Mouse (Mus musculus) myocyte (in vitro differentiated cells): ENCODE measurements around the gene Vpreb3. TPM values are rescaled to one million over a fixed set of nuclear protein-coding genes. Genes with fewer than 3 reads are reported as not detected.

Experiments used
- H3K27me3 ChIP-seq: one replicate; pipeline ENCODE4 v1.6.1; 2011; ENCODE audit not compliant: control insufficient read depth, insufficient read depth, insufficient read length
- H3K36me3 ChIP-seq: one replicate; pipeline ENCODE4 v1.6.1; 2011; ENCODE audit not compliant: control insufficient read depth, insufficient read depth
- H3K4me2 ChIP-seq: one replicate; pipeline ENCODE4 v1.6.1; 2011; ENCODE audit warnings: low read depth, control low read depth
- H3K4me3 ChIP-seq: one replicate; pipeline ENCODE4 v1.5.1; 2011; ENCODE audit warnings: mild to moderate bottlenecking, control low read depth, moderate library complexity
- H3K79me2 ChIP-seq: one replicate; pipeline ENCODE4 v1.6.1; 2011; ENCODE audit not compliant: control insufficient read depth, insufficient read depth
- H3ac ChIP-seq: one replicate; pipeline ENCODE4 v1.6.1; 2011; ENCODE audit not compliant: control insufficient read depth, insufficient read length
- CEBPB ChIP-seq: IDR thresholded peaks from 2 replicates; pipeline ENCODE4 v1.6.1; 2011; ENCODE audit warnings: mild to moderate bottlenecking, moderate library complexity; ENCODE audit not compliant: poor library complexity, insufficient read depth, severe bottlenecking
- E2F4 ChIP-seq: IDR thresholded peaks from one replicate; pipeline ENCODE4 v1.6.1; 2011; ENCODE audit warnings: mild to moderate bottlenecking, control low read depth, moderate library complexity; ENCODE audit not compliant: insufficient read depth
- MYOG ChIP-seq, 3 experiments: IDR thresholded peaks; one replicate each; pipeline ENCODE4 v1.6.1; 2011; ENCODE audit warnings: control low read depth in 2 of 3, low read depth in 2 of 3, mild to moderate bottlenecking in 2 of 3; ENCODE audit not compliant: insufficient read length in 2 of 3, control insufficient read depth in 1 of 3, insufficient read depth in 1 of 3
- POLR2A ChIP-seq: IDR thresholded peaks from one replicate; pipeline ENCODE4 v1.6.1; 2011; ENCODE audit warnings: low read depth, mild to moderate bottlenecking, control low read depth, moderate library complexity; ENCODE audit not compliant: insufficient read length
- REST ChIP-seq: IDR thresholded peaks from one replicate; pipeline ENCODE4 v1.6.1; 2011; ENCODE audit warnings: mild to moderate bottlenecking, control low read depth, moderate library complexity; ENCODE audit not compliant: insufficient read depth, insufficient read length
- SRF ChIP-seq: IDR thresholded peaks from one replicate; pipeline ENCODE4 v1.6.1; 2011; ENCODE audit warnings: low read depth; ENCODE audit not compliant: control insufficient read depth, insufficient read length
- TCF12 ChIP-seq: IDR thresholded peaks from one replicate; pipeline ENCODE4 v1.6.1; 2011; ENCODE audit warnings: mild to moderate bottlenecking, control low read depth; ENCODE audit not compliant: poor library complexity, insufficient read depth, severe bottlenecking
- TCF3 ChIP-seq: IDR thresholded peaks from one replicate; pipeline ENCODE4 v1.6.1; 2011; ENCODE audit warnings: low read depth, control low read depth; ENCODE audit not compliant: insufficient read length
- USF1 ChIP-seq: IDR thresholded peaks from one replicate; pipeline ENCODE4 v1.6.1; 2011; ENCODE audit warnings: low read depth, mild to moderate bottlenecking, control low read depth, moderate library complexity
- polyA plus RNA-seq: library from polyadenylated mRNA; unstranded; fragments of >200 nt; fragmentation: generic; extraction: Trizol; gene quantifications from one replicate; pipeline ENCODE4 v1.2.1, GENCODE M21; 2012; ENCODE audit warnings: missing spikeins

Vpreb3 gene
- polyA plus RNA-seq, 1 experiment = 0.48 TPM

DNA sequence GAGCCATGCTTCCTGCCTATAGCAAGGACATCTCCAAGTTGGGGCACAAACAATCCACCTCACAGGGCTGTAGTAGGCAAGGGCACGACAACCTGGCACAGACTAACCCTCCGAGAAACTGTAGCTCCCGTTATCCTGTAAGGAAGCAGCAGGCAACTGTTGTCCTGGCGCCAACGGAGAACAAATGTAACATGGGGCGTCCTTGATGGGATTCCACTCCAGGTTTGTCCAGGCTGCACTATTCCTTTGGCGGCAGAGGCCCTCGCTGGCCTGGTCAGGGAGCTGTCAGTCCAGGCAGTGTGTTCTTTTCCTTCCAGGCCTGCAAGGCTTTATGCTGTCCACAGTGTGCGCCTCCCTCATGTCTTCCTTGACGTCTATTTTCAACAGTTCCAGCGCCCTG is 52.6 kb downstream of the Vpreb3 start:
- Histone ChIP-seq H3K27me3 (peaks cover 22% of the 10 kb centered on the region), H3ac (no peak overlapping the region), H3K79me2 (no peaks in the 10 kb centered on the region), H3K36me3 (no peaks in the 10 kb centered on the region), H3K4me2 (no peak overlapping the region), H3K4me3 (no peak overlapping the region)
- TF ChIP-seq POLR2A (no peak), REST (no peak), CEBPB (no peak), SRF (no peak), MYOG (IDR thresholded peaks at IDR 0.05; ENCODE audit: control insufficient read depth in 1 of 3, insufficient read depth in 1 of 3, insufficient read length in 2 of 3, low read depth in 2 of 3) (no peak), E2F4 (no peak)

DNA sequence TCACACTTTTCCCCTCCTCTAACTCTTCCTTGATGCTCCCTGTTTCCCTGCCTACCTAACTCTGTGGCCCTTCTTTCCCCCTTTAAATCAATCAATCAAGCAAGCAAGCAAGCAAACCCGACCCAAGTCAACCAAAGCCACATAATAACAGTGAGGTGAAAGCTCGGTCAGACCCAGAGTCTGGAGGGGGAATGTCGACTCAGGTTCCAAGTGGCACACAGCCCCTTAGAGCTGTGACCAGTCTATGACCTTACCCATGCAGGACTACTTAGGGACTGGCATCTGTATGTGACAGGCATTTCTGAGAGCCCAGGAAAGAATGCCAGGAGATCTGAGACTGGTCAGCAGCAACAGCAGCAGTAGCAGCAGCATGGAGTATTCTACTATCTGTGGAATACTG is 53.5 kb downstream of the Vpreb3 start:
- Histone ChIP-seq H3K36me3 (no peaks in the 10 kb centered on the region), H3K79me2 (no peaks in the 10 kb centered on the region), H3K4me3 (no peak overlapping the region), H3K27me3 (peaks cover 22% of the 10 kb centered on the region), H3K4me2 (no peak overlapping the region), H3ac (no peak overlapping the region)
- TF ChIP-seq USF1 (no peak), TCF12 (no peak), REST (no peak), TCF3 (no peak)

Other genes with a start within 250 kb of the Vpreb3 start
- 24.0 TPM for gene Cabin1, start 178.7 kb upstream of the Vpreb3 start, polyA plus RNA-seq
- 64.2 TPM for gene Ddt, start 169.6 kb upstream of the Vpreb3 start, polyA plus RNA-seq
- not detected for gene Gm20441, start 162.1 kb upstream of the Vpreb3 start, polyA plus RNA-seq
- gene Gstt3, start 161.6 kb upstream of the Vpreb3 start, polyA plus RNA-seq = 0.13 TPM
- 1.3 TPM for gene Gstt1, start 144.5 kb upstream of the Vpreb3 start, polyA plus RNA-seq
- not detected for gene Gstt4, start 120.5 kb upstream of the Vpreb3 start, polyA plus RNA-seq
- gene Gstt2, start 105.6 kb upstream of the Vpreb3 start, polyA plus RNA-seq = 1.4 TPM
- 3,517 TPM for gene Mif, start 82.8 kb upstream of the Vpreb3 start, polyA plus RNA-seq
- 0.58 TPM for gene Derl3, start 49.6 kb upstream of the Vpreb3 start, polyA plus RNA-seq
- gene Smarcb1, start 21.4 kb upstream of the Vpreb3 start, polyA plus RNA-seq = 142 TPM
- 441 TPM for gene Chchd10, start 9.9 kb upstream of the Vpreb3 start, polyA plus RNA-seq
- 121 TPM for gene Mmp11, start 6.6 kb upstream of the Vpreb3 start, polyA plus RNA-seq
- gene Gm867, start 2.4 kb upstream of the Vpreb3 start, polyA plus RNA-seq = 3.2 TPM
- gene Gm5134, start 11.5 kb downstream of the Vpreb3 start, polyA plus RNA-seq = 0.01 TPM
- 5.7 TPM for gene Zfp280b, start 89.6 kb downstream of the Vpreb3 start, polyA plus RNA-seq
- not detected for gene Slc5a4b, start 167.9 kb downstream of the Vpreb3 start, polyA plus RNA-seq
- gene Slc5a4a, start 204.4 kb downstream of the Vpreb3 start, polyA plus RNA-seq = not detected